Mouse (Mus musculus) CH12.LX (cell line): ENCODE measurements around the gene Ptbp1.

ENCODE experiments used
- BHLHE40 ChIP-seq: IDR thresholded peaks from 2 replicates; pipeline ENCODE4 v1.6.1; 2011; ENCODE audit warnings: mild to moderate bottlenecking, low read depth, low read length, improper control_type of control experiment
- CTCF ChIP-seq, 2 experiments: IDR thresholded peaks in 1 of 2; conservative IDR thresholded peaks in 1 of 2; 2 replicates each; pipeline ENCODE4 v1.5.1; 2011 to 2012; ENCODE audit warnings: low read depth in 2 of 2, low read length in 2 of 2, improper control_type of control experiment in 1 of 2, inconsistent platforms in 1 of 2, mild to moderate bottlenecking in 1 of 2, moderate library complexity in 1 of 2
- E2F4 ChIP-seq: IDR thresholded peaks from 2 replicates; pipeline ENCODE4 v1.6.1; 2011; ENCODE audit warnings: low read depth, low read length, improper control_type of control experiment; ENCODE audit not compliant: insufficient replicate concordance
- EP300 ChIP-seq: IDR thresholded peaks from 2 replicates; pipeline ENCODE4 v1.6.1; 2011; ENCODE audit warnings: low read length, improper control_type of control experiment
- ETS1 ChIP-seq: conservative IDR thresholded peaks from 2 replicates; pipeline ENCODE4 v1.6.1; 2012; ENCODE audit warnings: low read depth, mild to moderate bottlenecking, inconsistent platforms, low read length, improper control_type of control experiment, moderate library complexity
- GABPA ChIP-seq: IDR thresholded peaks from 2 replicates; pipeline ENCODE4 v1.6.1; 2012; ENCODE audit warnings: low read depth, low read length, improper control_type of control experiment, inconsistent platforms; ENCODE audit not compliant: insufficient replicate concordance
- HCFC1 ChIP-seq: IDR thresholded peaks from 2 replicates; pipeline ENCODE4 v1.6.1; 2012; ENCODE audit warnings: low read depth, mild to moderate bottlenecking, inconsistent platforms, low read length, improper control_type of control experiment
- JUND ChIP-seq: conservative IDR thresholded peaks from 2 replicates; pipeline ENCODE4 v1.6.1; 2011; ENCODE audit warnings: low read depth, low read length, improper control_type of control experiment
- MAFK ChIP-seq: IDR thresholded peaks from 2 replicates; pipeline ENCODE4 v1.6.1; 2011; ENCODE audit warnings: low read length, improper control_type of control experiment; ENCODE audit not compliant: insufficient replicate concordance
- POLR2A ChIP-seq: IDR thresholded peaks from 2 replicates; pipeline ENCODE4 v1.6.1; 2011; ENCODE audit warnings: low read depth, mild to moderate bottlenecking, improper control_type of control experiment, low read length
- SIN3A ChIP-seq: IDR thresholded peaks from 2 replicates; pipeline ENCODE4 v1.6.1; 2012; ENCODE audit warnings: low read length, improper control_type of control experiment, inconsistent platforms
- TCF12 ChIP-seq: IDR thresholded peaks from 2 replicates; pipeline ENCODE4 v1.6.1; 2014; ENCODE audit warnings: low read depth, mild to moderate bottlenecking, inconsistent platforms, low read length, improper control_type of control experiment
- ZKSCAN1 ChIP-seq: IDR thresholded peaks from 2 replicates; pipeline ENCODE4 v1.6.1; 2012; ENCODE audit warnings: low read depth, inconsistent platforms, low read length, improper control_type of control experiment, borderline replicate concordance
- ZNF384 ChIP-seq: IDR thresholded peaks from 2 replicates; pipeline ENCODE4 v1.6.1; 2012; ENCODE audit warnings: low read depth, low read length, improper control_type of control experiment, inconsistent platforms

GRCm38 (mm10) chr10:79877174-79877573 lies 22.9 kb downstream of the Ptbp1 start:
- TF ChIP-seq CTCF (conservative IDR thresholded peaks at IDR 0.05 in 1 of 2, IDR thresholded peaks at IDR 0.05 in 1 of 2; ENCODE audit: low read depth in 2 of 2, low read length in 2 of 2) (no peak), POLR2A (no peak), E2F4 (no peak), MAFK (no peak), ZNF384 (no peak), HCFC1 (no peak), TCF12 (no peak), ETS1 (no peak), SIN3A (no peak), GABPA (no peak), EP300 (no peak), JUND (no peak), BHLHE40 (no peak), ZKSCAN1 (no peak)
